ENCODE assay signal across 41 mouse cellular contexts in genomic region chr4:59128935-59129334, GRCm38 (mm10). TPM values are rescaled to one million over a fixed set of nuclear protein-coding genes. Genes with fewer than 3 reads are reported as not detected.
"Had no signal": no experiment of that assay in that cellular context is flagged by ENCODE, and none has a peak within 500 bp of the region (broad histone marks: within the 10 kb centered on the region; RNA-seq: fewer than 3 reads in every experiment).

No protein-coding gene starts in this region.

- DNase-seq: heart, adult 2 months; heart, postnatal 10 days; heart, postnatal 14 days; heart, postnatal 36 days; heart, postnatal 4 days; kidney, adult 11 months; kidney, adult 18-20 months; kidney, adult 2 months; kidney, adult 8-10 months; kidney, adult 9 months; kidney, postnatal 10 days; kidney, postnatal 14 days; kidney, postnatal 25 days; kidney, postnatal 36 days; kidney, postnatal 4 days; layer of hippocampus, adult 9-11 months; layer of hippocampus, postnatal 36 days had no signal

- H3K4me2 ChIP-seq: heart, embryonic 11.5 days; heart, embryonic 12.5 days; heart, embryonic 13.5 days; heart, embryonic 15.5 days; hindbrain, embryonic 12.5 days; hindbrain, embryonic 13.5 days; hindbrain, embryonic 14.5 days; hindbrain, embryonic 15.5 days; intestine, embryonic 15.5 days; kidney, embryonic 15.5 days had no signal

- H3K4me1 ChIP-seq: heart, embryonic 10.5 days; heart, embryonic 12.5 days; heart, embryonic 13.5 days; heart, embryonic 15.5 days; hindbrain, embryonic 10.5 days; hindbrain, embryonic 12.5 days; hindbrain, embryonic 13.5 days; hindbrain, embryonic 15.5 days; intestine, embryonic 15.5 days; kidney, embryonic 15.5 days had no signal

- H3K27me3 ChIP-seq: heart, embryonic 12.5 days; heart, embryonic 13.5 days; heart, embryonic 15.5 days; hindbrain, embryonic 12.5 days; hindbrain, embryonic 13.5 days; hindbrain, embryonic 15.5 days; intestine, embryonic 15.5 days; kidney, embryonic 15.5 days had no signal

- H3K9me3 ChIP-seq: heart, embryonic 10.5 days; heart, embryonic 12.5 days; heart, embryonic 13.5 days; heart, embryonic 15.5 days; hindbrain, embryonic 10.5 days; hindbrain, embryonic 12.5 days; hindbrain, embryonic 13.5 days; hindbrain, embryonic 15.5 days; intestine, embryonic 15.5 days; kidney, embryonic 15.5 days had no signal

- H3K36me3 ChIP-seq: heart, embryonic 10.5 days; heart, embryonic 12.5 days; heart, embryonic 13.5 days; heart, embryonic 15.5 days; hindbrain, embryonic 10.5 days; hindbrain, embryonic 12.5 days; hindbrain, embryonic 13.5 days; hindbrain, embryonic 15.5 days; intestine, embryonic 15.5 days; kidney, embryonic 15.5 days had no signal

- ATAC-seq: hindbrain, embryonic 16.5 days; hindbrain, postnatal 0 days; inflammation-experienced regulatory T-cells, adult 6 months; intestine, embryonic 15.5 days had no signal

- H3K27ac ChIP-seq: heart, adult 2 months; heart, embryonic 10.5 days; heart, embryonic 13.5 days; heart, embryonic 15.5 days; hindbrain, embryonic 10.5 days; hindbrain, embryonic 12.5 days; hindbrain, embryonic 13.5 days; hindbrain, embryonic 14.5 days; hindbrain, embryonic 15.5 days; hindbrain, postnatal 0 days; intestine, embryonic 15.5 days; kidney, embryonic 15.5 days; kidney, postnatal 0 days; layer of hippocampus, adult 2 months had no signal

- H3K4me3 ChIP-seq: heart, adult 2 months; heart, embryonic 10.5 days; heart, embryonic 12.5 days; heart, embryonic 13.5 days; heart, embryonic 15.5 days; hindbrain, embryonic 10.5 days; hindbrain, embryonic 12.5 days; hindbrain, embryonic 13.5 days; hindbrain, embryonic 15.5 days; intestine, embryonic 15.5 days; kidney, embryonic 15.5 days; layer of hippocampus, adult 2 months had no signal

- H3K9ac ChIP-seq: heart, embryonic 12.5 days; heart, embryonic 13.5 days; heart, embryonic 15.5 days; hindbrain, embryonic 12.5 days; hindbrain, embryonic 13.5 days; hindbrain, embryonic 14.5 days; hindbrain, embryonic 15.5 days; intestine, embryonic 15.5 days; kidney, embryonic 15.5 days had no signal

RNA-seq across cellular contexts. Expression of gene AI481877, which starts 9.8 kb away (rescaled TPM):
- polyA plus RNA-seq: heart, adult 2 months; heart, embryonic 10.5 days; heart, embryonic 11.5 days; heart, embryonic 12.5 days; heart, embryonic 13.5 days; heart, embryonic 14.5 days; heart, embryonic 15.5 days; heart, embryonic 16.5 days; heart, postnatal 0 days; hindbrain, embryonic 10.5 days; hindbrain, embryonic 11.5 days; hindbrain, embryonic 12.5 days; hindbrain, embryonic 13.5 days; hindbrain, embryonic 14.5 days; hindbrain, embryonic 15.5 days; inflammation-experienced regulatory T-cells, adult 6 months; intestine, embryonic 14.5 days; intestine, embryonic 15.5 days; kidney, adult 2 months; kidney, embryonic 14.5 days; kidney, embryonic 15.5 days; kidney, embryonic 16.5 days; kidney, postnatal 0 days had no signal
